Mouse (Mus musculus): ENCODE measurements around the gene Lims1.
"Not testable (repeated sequence)": the region's sequence is repeated elsewhere in the genome, so short reads cannot be mapped to it uniquely, and the experiment has no call there.

Lims1 gene

DNA sequence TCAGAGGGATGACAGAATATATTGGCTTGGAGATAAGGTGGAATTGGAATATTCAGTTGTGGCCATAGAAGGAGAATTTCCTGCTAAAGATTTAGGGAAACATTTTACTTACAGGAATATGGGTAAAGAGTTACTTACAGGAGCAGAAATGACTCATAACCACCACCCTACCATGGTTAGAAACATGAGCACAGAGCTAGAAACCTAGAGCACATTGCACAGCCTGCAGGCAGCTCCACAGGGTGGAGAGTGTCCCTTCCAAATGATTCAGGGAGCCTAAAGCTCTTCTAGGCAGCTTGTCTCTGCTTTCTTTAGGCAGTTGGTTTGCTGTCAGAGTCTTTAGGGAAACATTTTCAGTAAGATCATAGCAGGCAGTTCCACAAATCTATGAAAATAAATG lies 8.5 kb downstream of the Lims1 start:
- no peak for DNase-seq (ENCODE audit: low read depth, low spot score)
- no peaks in the 10 kb centered on the region for H3K36me3 ChIP-seq (ENCODE audit: control insufficient read depth, insufficient read depth, low read length, poor library complexity, severe bottlenecking)
- H3K27me3 ChIP-seq (ENCODE audit: control insufficient read depth, insufficient read depth, low read length, poor library complexity, severe bottlenecking) = no peaks in the 10 kb centered on the region

DNA sequence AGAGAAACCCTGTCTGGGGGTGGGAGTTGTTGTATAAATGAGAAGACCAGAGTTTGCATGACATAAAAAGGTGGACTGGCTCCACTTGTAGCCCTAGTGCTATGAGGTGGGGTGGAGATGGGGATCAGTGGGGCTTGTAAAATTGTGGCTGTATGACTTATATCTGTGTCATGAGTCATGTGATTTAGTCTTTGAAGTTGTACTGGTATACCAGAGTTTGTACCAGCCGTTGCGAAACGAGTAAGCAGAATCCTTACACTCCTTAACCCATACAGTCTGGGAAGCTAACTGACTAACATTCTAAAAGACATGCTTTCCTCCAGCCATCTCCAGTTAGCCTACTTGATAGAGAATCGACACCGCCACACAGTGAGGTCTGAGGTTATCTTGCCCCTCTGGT lies 10.1 kb downstream of the Lims1 start:
- Histone ChIP-seq H3K36me3 (ENCODE audit: control insufficient read depth, insufficient read depth, low read length, poor library complexity, severe bottlenecking) (no peaks in the 10 kb centered on the region), H3K27me3 (ENCODE audit: control insufficient read depth, insufficient read depth, low read length, poor library complexity, severe bottlenecking) (no peaks in the 10 kb centered on the region)
- DNase-seq (ENCODE audit: low read depth, low spot score) = no peak

DNA sequence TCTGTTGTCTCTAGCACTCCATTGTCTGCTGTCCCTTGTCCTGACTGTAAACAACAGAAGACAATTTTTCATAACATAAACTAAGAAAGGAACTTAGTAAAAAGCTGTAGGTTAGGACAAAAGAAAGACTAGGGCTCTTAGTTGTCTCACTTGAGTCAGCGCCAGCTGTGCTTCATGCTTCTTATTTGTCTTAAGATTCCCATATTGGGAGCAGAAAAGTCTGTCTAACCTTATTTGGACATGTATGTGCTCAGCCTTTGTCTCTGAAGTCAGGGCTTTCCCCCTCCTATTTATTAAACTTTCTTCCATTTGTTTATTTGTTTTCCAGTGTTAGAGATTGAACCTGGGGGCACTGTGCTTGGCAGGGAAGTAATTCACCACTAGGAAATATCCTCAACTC lies 12.9 kb downstream of the Lims1 start:
- no peaks in the 10 kb centered on the region for H3K36me3 ChIP-seq (ENCODE audit: control insufficient read depth, insufficient read depth, low read length, poor library complexity, severe bottlenecking)
- no peak for DNase-seq (ENCODE audit: low read depth, low spot score)
- H3K27me3 ChIP-seq (ENCODE audit: control insufficient read depth, insufficient read depth, low read length, poor library complexity, severe bottlenecking) = no peaks in the 10 kb centered on the region

DNA sequence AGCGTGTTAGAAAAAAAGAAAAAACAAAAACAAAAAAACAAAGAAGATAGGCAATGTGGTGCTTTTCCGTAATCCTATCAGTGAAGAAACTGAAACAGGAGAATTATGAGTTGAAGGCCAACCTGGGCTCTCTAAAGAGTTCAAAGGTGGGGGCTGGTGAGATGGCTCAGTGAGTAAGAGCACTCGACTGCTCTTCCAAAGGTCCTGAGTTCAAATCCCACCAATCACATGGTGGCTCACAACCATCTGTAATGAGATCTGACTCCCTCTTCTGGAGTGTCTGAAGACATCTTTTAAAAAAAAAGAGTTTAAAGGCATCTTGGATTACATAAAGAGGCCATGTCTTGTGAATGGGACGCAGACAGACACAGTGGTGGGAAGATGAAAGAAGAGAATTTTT lies 13.8 kb downstream of the Lims1 start:
- DNase-seq (ENCODE audit: low read depth, low spot score); H3K36me3 ChIP-seq (ENCODE audit: control insufficient read depth, insufficient read depth, low read length, poor library complexity, severe bottlenecking); H3K27me3 ChIP-seq (ENCODE audit: control insufficient read depth, insufficient read depth, low read length, poor library complexity, severe bottlenecking): not testable (repeated sequence)

DNA sequence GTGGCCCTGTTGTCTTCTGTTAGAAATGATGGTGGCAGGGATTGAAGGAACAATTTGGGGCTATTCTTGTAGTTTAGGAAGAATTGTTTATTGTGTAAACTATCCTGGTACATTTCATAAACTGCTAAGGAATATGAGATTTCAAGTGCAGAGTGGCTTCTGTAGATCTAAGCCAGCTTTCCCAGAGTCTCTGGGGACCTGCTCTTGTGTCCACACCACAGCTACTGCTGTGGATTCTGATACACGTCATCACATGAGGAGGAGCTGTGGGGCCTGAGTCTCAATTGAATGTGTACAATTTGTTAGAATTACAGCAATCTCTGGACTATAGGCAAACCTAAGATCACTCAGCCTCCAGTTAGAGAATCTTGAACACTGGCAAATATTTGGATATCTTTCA lies 15.3 kb downstream of the Lims1 start:
- H3K36me3 ChIP-seq (ENCODE audit: control insufficient read depth, insufficient read depth, low read length, poor library complexity, severe bottlenecking) = no peaks in the 10 kb centered on the region
- H3K27me3 ChIP-seq (ENCODE audit: control insufficient read depth, insufficient read depth, low read length, poor library complexity, severe bottlenecking) = no peaks in the 10 kb centered on the region
- DNase-seq (ENCODE audit: low read depth, low spot score) = no peak

DNA sequence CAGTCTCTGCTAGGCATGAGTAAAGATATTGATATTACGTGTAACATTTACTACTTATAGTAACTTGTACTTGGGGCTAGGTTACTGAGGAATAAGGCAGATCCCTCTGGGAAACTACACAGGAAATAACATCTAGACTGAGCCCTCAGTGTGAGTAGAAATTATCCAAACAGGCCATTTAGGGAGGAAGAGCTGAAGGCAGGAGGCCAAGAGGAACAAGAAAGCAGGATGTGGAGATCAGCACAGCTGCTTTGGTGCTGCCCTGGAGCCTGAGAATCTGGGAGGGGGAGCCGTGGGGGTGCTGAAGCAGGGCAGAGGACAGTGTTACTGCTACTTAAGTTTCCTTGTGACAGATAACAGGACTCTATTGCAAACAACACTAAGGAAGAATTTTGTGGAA lies 18.4 kb downstream of the Lims1 start:
- no peaks in the 10 kb centered on the region for H3K27me3 ChIP-seq (ENCODE audit: control insufficient read depth, insufficient read depth, low read length, poor library complexity, severe bottlenecking)
- no peak for DNase-seq (ENCODE audit: low read depth, low spot score)

DNA sequence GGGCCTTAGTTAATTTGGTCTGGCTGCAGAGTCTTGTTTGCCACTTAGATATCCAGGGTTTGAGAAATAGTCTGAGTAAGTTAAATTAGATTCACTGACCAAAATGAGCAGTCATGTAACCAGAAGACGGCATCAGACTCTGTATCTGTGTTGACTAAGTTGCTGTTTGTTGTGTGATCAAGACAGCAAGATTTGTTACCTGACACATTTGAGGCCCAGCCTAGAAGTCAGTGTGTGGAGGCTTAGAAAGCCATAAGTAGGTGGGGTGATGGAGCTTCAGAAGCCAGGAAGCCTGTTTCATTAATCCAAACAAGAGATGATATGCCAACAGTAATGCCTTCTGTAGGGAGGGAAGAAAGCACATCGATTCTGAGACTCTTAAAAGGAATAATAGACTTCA lies 18.9 kb downstream of the Lims1 start:
- H3K27me3 ChIP-seq (ENCODE audit: control insufficient read depth, insufficient read depth, low read length, poor library complexity, severe bottlenecking) = no peaks in the 10 kb centered on the region
- no peak for DNase-seq (ENCODE audit: low read depth, low spot score)
- H3K36me3 ChIP-seq (ENCODE audit: control insufficient read depth, insufficient read depth, low read length, poor library complexity, severe bottlenecking) = no peaks in the 10 kb centered on the region

More for the DNA sequence above, 18.4 kb downstream of the Lims1 start:
- H3K36me3 ChIP-seq (ENCODE audit: control insufficient read depth, insufficient read depth, low read length, poor library complexity, severe bottlenecking) = no peaks in the 10 kb centered on the region

DNA sequence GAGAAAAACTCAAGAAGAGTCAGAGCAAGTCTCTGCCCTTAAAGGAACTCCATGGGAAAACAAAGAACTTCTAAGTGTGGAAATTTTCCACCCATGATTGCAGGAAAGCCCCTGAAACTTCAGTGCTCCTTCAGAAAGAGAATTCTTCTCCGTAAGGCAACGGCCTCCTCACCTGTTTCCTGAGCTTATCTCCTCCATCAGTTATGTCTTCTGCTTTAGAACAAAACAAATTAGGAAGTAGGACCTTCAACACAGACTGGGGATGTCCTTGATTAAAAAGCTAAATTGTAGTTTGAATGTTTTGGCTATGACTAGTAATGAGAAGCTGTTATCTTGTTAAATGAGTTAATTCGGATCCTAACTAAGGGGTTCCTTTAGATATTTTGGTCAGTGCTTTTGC lies 20.3 kb downstream of the Lims1 start:
- no peaks in the 10 kb centered on the region for H3K36me3 ChIP-seq (ENCODE audit: control insufficient read depth, insufficient read depth, low read length, poor library complexity, severe bottlenecking)
- H3K27me3 ChIP-seq (ENCODE audit: control insufficient read depth, insufficient read depth, low read length, poor library complexity, severe bottlenecking) = no peaks in the 10 kb centered on the region
- DNase-seq (ENCODE audit: low read depth, low spot score) = no peak

DNA sequence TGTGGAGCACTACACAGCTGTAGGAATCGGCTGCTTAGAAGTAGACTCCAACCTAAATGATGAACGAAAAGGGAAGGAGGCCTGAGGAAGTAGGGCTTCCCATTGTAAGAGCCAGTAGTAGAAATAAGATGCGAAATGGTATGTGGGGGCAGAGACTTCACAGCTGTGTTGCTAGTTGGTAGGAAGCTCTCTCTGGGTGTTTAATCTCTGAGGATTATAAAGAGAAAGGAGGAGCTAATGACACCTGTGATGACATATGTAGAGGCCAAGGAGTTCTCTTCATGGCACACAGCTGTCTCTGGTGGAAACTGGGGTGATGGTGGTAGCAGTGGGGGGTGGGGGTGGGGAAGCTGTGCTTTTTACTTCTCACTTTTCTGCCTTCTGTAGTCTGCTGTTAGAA lies 27.3 kb downstream of the Lims1 start:
- Histone ChIP-seq H3K36me3 (ENCODE audit: control insufficient read depth, insufficient read depth, low read length, poor library complexity, severe bottlenecking) (0 out of 2 replicates have a peak, but pooled peaks cover 1% of the 10 kb centered on the region), H3K27me3 (ENCODE audit: control insufficient read depth, insufficient read depth, low read length, poor library complexity, severe bottlenecking) (no peaks in the 10 kb centered on the region)
- peak; percentile 68 for DNase-seq (ENCODE audit: low read depth, low spot score)

DNA sequence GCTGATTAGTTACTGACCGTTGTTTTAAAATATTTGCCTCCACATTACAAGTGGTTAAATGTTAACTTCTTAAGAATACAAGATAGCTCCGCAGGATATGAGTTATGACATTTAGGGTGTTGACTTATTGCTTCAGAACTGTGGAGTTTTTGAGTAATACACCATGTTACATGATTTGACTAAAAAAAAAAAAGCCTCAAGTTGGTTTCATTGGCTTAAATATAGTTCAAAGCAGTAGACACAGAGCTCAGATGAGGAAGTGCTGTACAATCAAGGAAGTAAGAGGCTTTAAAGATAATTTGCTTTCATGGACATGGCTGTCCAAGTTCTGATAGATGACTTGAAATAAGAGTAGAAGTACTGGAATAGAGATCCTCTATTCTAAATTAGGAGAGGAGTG lies 28.4 kb downstream of the Lims1 start:
- H3K27me3 ChIP-seq (ENCODE audit: control insufficient read depth, insufficient read depth, low read length, poor library complexity, severe bottlenecking) = no peaks in the 10 kb centered on the region
- 0 out of 2 replicates have a peak, but pooled peaks cover 1% of the 10 kb centered on the region for H3K36me3 ChIP-seq (ENCODE audit: control insufficient read depth, insufficient read depth, low read length, poor library complexity, severe bottlenecking)
- peak; percentile 72 for DNase-seq (ENCODE audit: low read depth, low spot score)

DNA sequence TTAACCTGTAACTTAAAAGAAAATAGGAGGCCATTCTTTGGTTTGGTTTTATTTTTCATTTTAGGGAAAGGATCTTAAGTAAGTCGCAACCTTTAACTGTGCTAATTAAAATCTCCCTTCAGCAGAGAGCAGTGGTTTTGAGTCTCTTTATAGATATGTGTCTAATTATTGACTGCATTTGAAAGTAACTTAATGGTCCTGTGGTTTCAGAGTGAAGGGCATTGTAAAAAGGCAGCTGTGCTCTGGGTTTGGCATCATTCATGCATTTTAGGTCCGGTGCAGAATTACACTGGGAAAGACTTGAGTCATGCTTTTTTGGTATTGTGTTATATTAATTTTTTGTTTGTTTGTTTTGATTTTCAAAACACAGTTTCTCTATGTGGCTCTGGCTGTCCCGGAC lies 29.1 kb downstream of the Lims1 start:
- no peak for DNase-seq (ENCODE audit: low read depth, low spot score)
- H3K27me3 ChIP-seq (ENCODE audit: control insufficient read depth, insufficient read depth, low read length, poor library complexity, severe bottlenecking) = no peaks in the 10 kb centered on the region
- 0 out of 2 replicates have a peak, but pooled peaks cover 1% of the 10 kb centered on the region for H3K36me3 ChIP-seq (ENCODE audit: control insufficient read depth, insufficient read depth, low read length, poor library complexity, severe bottlenecking)

DNA sequence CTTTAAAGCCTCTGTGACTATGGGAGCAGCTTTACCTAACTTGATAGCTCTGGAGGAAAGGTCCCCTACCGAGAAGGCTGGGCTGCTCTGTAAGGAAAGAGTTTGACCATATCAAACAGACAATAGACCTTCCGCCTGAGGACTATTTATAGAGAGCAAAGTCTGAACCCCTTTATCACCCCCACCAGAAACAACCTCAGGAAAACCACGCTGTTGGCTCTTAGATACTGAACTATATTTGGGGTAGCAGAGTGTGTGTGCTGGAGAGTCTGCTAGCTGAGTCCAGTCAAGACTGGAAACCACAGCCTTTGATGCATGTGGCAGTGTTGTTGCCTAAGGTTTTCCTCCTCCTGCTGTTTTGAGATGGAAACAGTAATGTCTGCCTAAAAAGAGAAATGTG lies 31.3 kb downstream of the Lims1 start:
- Histone ChIP-seq H3K36me3 (ENCODE audit: control insufficient read depth, insufficient read depth, low read length, poor library complexity, severe bottlenecking) (0 out of 2 replicates have a peak, but pooled peaks cover 1% of the 10 kb centered on the region), H3K27me3 (ENCODE audit: control insufficient read depth, insufficient read depth, low read length, poor library complexity, severe bottlenecking) (no peaks in the 10 kb centered on the region)
- no peak for DNase-seq (ENCODE audit: low read depth, low spot score)

DNA sequence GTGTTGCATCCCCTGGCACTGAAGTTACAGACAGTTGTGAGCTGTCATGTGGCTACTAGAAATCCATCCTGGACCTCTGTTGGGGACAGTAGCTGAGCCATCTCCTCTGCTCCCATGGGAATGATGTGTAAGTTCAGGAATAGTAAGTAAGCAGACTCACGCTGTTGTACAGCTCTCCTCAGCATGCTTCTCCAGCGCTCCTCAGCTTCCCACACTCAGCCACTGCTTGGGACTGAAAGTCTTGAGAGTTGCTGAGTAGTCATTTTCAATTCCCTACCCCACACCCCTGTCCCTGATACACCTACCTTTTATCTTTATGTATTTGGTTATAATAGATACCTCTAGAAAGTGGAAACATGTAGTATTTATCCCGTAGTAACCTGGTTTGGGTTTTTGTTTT lies 33.2 kb downstream of the Lims1 start:
- no peak for DNase-seq (ENCODE audit: low read depth, low spot score)
- 0 out of 2 replicates have a peak, but pooled peaks cover 1% of the 10 kb centered on the region for H3K36me3 ChIP-seq (ENCODE audit: control insufficient read depth, insufficient read depth, low read length, poor library complexity, severe bottlenecking)

DNA sequence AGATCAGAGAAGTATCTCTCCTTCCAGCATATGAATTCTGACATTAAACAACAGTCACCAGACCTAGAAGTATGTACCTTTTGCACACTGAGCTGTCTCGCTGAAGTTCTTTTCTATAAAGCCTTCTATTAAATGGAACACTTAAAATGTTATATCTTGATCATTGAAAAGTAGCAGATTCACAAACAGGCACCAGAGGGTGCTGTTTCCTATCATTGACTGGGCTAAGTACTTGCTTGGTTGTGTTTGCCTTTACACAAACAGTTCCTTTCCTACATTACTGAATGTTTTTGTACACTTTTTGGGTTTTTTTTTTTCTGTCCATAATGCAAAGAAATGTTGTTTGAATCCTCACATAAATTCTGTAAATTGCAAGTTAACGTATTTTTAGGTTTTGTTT lies 35.9 kb downstream of the Lims1 start:
- DNase-seq (ENCODE audit: low read depth, low spot score) = peak; percentile 80
- Histone ChIP-seq H3K27me3 (ENCODE audit: control insufficient read depth, insufficient read depth, low read length, poor library complexity, severe bottlenecking) (no peaks in the 10 kb centered on the region), H3K36me3 (ENCODE audit: control insufficient read depth, insufficient read depth, low read length, poor library complexity, severe bottlenecking) (no peaks in the 10 kb centered on the region)

More for the DNA sequence above, 33.2 kb downstream of the Lims1 start:
- no peaks in the 10 kb centered on the region for H3K27me3 ChIP-seq (ENCODE audit: control insufficient read depth, insufficient read depth, low read length, poor library complexity, severe bottlenecking)

DNA sequence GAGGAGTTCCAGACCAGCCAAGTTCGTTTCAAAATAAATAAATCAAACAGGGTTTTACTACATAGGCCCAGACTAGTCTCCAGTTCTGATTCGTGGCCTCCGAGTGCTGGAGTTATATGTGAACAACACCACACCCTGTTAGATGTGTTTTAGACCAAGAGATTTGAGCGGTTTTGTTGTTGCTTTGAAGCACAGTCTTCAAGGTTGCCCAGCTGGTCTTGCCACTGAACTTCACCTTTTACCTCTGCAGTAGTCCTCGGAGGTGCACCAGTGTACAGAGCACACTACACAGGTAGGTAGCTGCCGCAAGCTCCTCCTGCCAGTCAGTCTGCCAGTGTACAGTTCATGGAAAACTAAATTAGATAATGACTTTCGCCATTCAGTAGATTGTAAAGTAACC lies 36.7 kb downstream of the Lims1 start:
- DNase-seq (ENCODE audit: low read depth, low spot score) = no peak
- Histone ChIP-seq H3K36me3 (ENCODE audit: control insufficient read depth, insufficient read depth, low read length, poor library complexity, severe bottlenecking) (no peaks in the 10 kb centered on the region), H3K27me3 (ENCODE audit: control insufficient read depth, insufficient read depth, low read length, poor library complexity, severe bottlenecking) (no peaks in the 10 kb centered on the region)

DNA sequence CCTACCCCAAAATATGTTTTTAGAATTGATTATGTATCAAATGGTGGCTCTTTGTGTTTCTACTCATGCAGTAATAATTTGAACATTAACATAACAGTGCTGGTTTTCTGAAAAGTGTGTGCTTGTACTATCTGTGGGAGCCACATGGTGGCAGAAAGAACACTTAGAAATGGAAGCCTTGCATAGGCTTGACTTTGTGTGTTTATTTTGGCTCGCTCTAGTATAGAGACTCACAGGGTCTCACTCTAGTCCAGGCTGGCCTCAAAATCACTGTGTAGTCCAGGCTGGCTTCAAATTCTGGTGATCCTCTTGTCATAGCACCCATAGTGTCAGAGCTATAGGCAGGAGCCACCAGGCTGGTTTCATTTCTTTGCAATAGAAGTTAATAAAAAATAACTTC lies 39.5 kb downstream of the Lims1 start:
- no peaks in the 10 kb centered on the region for H3K27me3 ChIP-seq (ENCODE audit: control insufficient read depth, insufficient read depth, low read length, poor library complexity, severe bottlenecking)
- no peaks in the 10 kb centered on the region for H3K36me3 ChIP-seq (ENCODE audit: control insufficient read depth, insufficient read depth, low read length, poor library complexity, severe bottlenecking)
- peak; percentile 40 for DNase-seq (ENCODE audit: low read depth, low spot score)
